Mouse (Mus musculus) liver, embryonic 14.5 days (tissue): ENCODE measurements around the gene Slc25a13.
"Not testable (repeated sequence)": the region's sequence is repeated elsewhere in the genome, so short reads cannot be mapped to it uniquely, and the experiment has no call there.

ENCODE experiments used
- CTCF ChIP-seq: IDR thresholded peaks from 2 replicates; pipeline ENCODE4 v1.5.1; 2016; ENCODE audit warnings: antibody characterized with exemption, low read depth, control low read depth
- EP300 ChIP-seq: IDR thresholded peaks from 2 replicates; pipeline ENCODE4 v1.6.1; 2016; ENCODE audit warnings: antibody characterized with exemption, low read depth

GRCm38 (mm10) chr6:6198056-6198455 is 18.9 kb downstream of the Slc25a13 start:
- not testable (repeated sequence) for TF ChIP-seq EP300, CTCF
